Mouse (Mus musculus) heart, embryonic 14.5 days (tissue): ENCODE data around the gene Csde1. TPM values are rescaled to one million over a fixed set of nuclear protein-coding genes. Genes with fewer than 3 reads are reported as not detected.

ENCODE experiments used
- ATAC-seq: fragments of 200-750 bp; cut with Nextera tagmentation; 2 replicates; pipeline ENCODE4 v1.8.0; 2017; ENCODE audit warnings: low read depth, moderate TSS enrichment; ENCODE audit not compliant: insufficient number of reproducible peaks, insufficient read depth, low FRiP score
- H3K27ac ChIP-seq, 2 experiments: fragments of 200-500 bp in 1 of 2; fragments of 300-500 bp in 1 of 2; sonication (generic) in 1 of 2; replicated peaks in 1 of 2; 2 replicates each; pipeline ENCODE4 v1.5.1; 2012 to 2014; ENCODE audit warnings: low read depth in 2 of 2, low read length in 2 of 2, control low read depth in 1 of 2, mild to moderate bottlenecking in 1 of 2, mixed read lengths in 1 of 2; ENCODE audit not compliant: control insufficient read depth in 1 of 2, insufficient read depth in 1 of 2
- H3K27me3 ChIP-seq: fragments of 300-500 bp; sonication (generic); 2 replicates; pipeline ENCODE4 v1.6.1; 2014; ENCODE audit warnings: mild to moderate bottlenecking, low read length, control low read depth; ENCODE audit not compliant: control insufficient read depth, insufficient read depth
- H3K36me3 ChIP-seq: fragments of 300-500 bp; sonication (generic); 2 replicates; pipeline ENCODE4 v1.6.1; 2014; ENCODE audit warnings: mild to moderate bottlenecking, control low read depth, low read length, mixed read lengths; ENCODE audit not compliant: control insufficient read depth, insufficient read depth
- H3K4me1 ChIP-seq, 2 experiments: fragments of 200-500 bp in 1 of 2; fragments of 300-500 bp in 1 of 2; sonication (generic) in 1 of 2; 2 replicates each; pipeline ENCODE4 v1.6.1; 2012 to 2014; ENCODE audit warnings: low read length in 2 of 2, control low read depth in 1 of 2, mixed read lengths in 1 of 2; ENCODE audit not compliant: control insufficient read depth in 2 of 2, insufficient read depth in 2 of 2
- H3K4me2 ChIP-seq: fragments of 300-500 bp; sonication (generic); 2 replicates; pipeline ENCODE4 v1.6.1; 2014; ENCODE audit warnings: mild to moderate bottlenecking, low read length
- H3K4me3 ChIP-seq, 2 experiments: fragments of 200-500 bp in 1 of 2; fragments of 300-500 bp in 1 of 2; sonication (generic) in 1 of 2; 2 replicates each; pipeline ENCODE4 v1.5.1; 2012 to 2014; ENCODE audit warnings: low read length in 2 of 2, mild to moderate bottlenecking in 2 of 2, control low read depth in 1 of 2, low read depth in 1 of 2, moderate library complexity in 1 of 2; ENCODE audit not compliant: control insufficient read depth in 1 of 2, insufficient read depth in 1 of 2
- H3K9ac ChIP-seq: fragments of 300-500 bp; sonication (generic); 2 replicates; pipeline ENCODE4 v1.6.1; 2014; ENCODE audit warnings: mild to moderate bottlenecking, low read length
- H3K9me3 ChIP-seq: fragments of 300-500 bp; sonication (generic); 2 replicates; pipeline ENCODE4 v1.6.1; 2016; ENCODE audit warnings: low read length, control low read depth; ENCODE audit not compliant: control insufficient read depth
- WGBS: fragments of 180-500 bp; shearing (Covaris S2); extraction: QIAGEN DNeasy Blood & Tissue Kit; methylation state at CpG from one replicate; pipeline ENCODE4 v1.1.7; 2014; 5-methylcytosine and 5-hydroxymethylcytosine counted together
- polyA plus RNA-seq: library from polyadenylated mRNA; unstranded; fragments of >200 nt; fragmentation: Nextera tagmentation; extraction: Ambion mirVana; gene quantifications from 2 replicates; pipeline ENCODE4 v1.2.1, GENCODE M21; 2014

Gene Csde1
- polyA plus RNA-seq, 1 experiment from 2014 or later = 364 TPM

GRCm38 (mm10) chr3:103102454-103103390, 82.5 kb downstream of the Csde1 start, which contains the start of gene Dennd2c:
Gene Dennd2c (plus strand): TSS chr3:103102604.
- no peaks in the 10 kb centered on the region for H3K27me3 ChIP-seq
- no peaks in the 10 kb centered on the region for H3K36me3 ChIP-seq
- peak within 1 kb of the TSS; percentile 79 to 80 for H3K4me3 ChIP-seq
- H3K9ac ChIP-seq = peak within 1 kb of the TSS; percentile 75
- peak within 1 kb of the TSS; percentile 97 for H3K4me2 ChIP-seq
- 0 out of 4 replicates have a peak, but pooled peaks cover 0 to 8% of the 10 kb centered on the region in 2 experiments for H3K4me1 ChIP-seq
- no peaks in the 10 kb centered on the region for H3K9me3 ChIP-seq
- under 1% methylated on average over 72 of the region's 72 CpGs for WGBS
- peak within 1 kb of the TSS; percentile 24 to 72; a peak in 3 of 4 replicates for H3K27ac ChIP-seq
- ATAC-seq = peak; percentile 97

Other genes starting within 250 kb of the Csde1 start
- gene Tshb, start 237.7 kb upstream of the Csde1 start, polyA plus RNA-seq = 0.15 and 0.49 TPM in 2 replicates
- gene Sycp1, start 84.3 kb upstream of the Csde1 start, polyA plus RNA-seq = not detected in 2 replicates
- not detected in 2 replicates for gene Nr1h5, start 56.3 kb upstream of the Csde1 start, polyA plus RNA-seq
- 80.6 and 92.6 TPM in 2 replicates for gene Sike1, start 24.7 kb upstream of the Csde1 start, polyA plus RNA-seq
- gene Nras, start 37.9 kb downstream of the Csde1 start, polyA plus RNA-seq = 88.5 and 97.6 TPM in 2 replicates
- gene Ampd1, start 53.6 kb downstream of the Csde1 start, polyA plus RNA-seq = 0.09 and 0.30 TPM in 2 replicates
- 3.1 and 3.4 TPM in 2 replicates for gene Dennd2c, start 82.2 kb downstream of the Csde1 start, polyA plus RNA-seq
- 110 and 120 TPM in 2 replicates for gene Bcas2, start 151.2 kb downstream of the Csde1 start, polyA plus RNA-seq